Mouse (Mus musculus) embryo, embryonic 9.5 days (tissue): ENCODE measurements at regions not wholly inside any gene's neighbourhood (a gene's known extent, or its start where the extent isn't known, plus 50 kb on each side); places are given as distances from the start of the nearest gene placed in this dataset.

Source experiments
- DNase-seq: peaks from one replicate; pipeline ENCODE4 v3.0.0-alpha.2; 2017; ENCODE audit errors: extremely low spot score

DNA sequence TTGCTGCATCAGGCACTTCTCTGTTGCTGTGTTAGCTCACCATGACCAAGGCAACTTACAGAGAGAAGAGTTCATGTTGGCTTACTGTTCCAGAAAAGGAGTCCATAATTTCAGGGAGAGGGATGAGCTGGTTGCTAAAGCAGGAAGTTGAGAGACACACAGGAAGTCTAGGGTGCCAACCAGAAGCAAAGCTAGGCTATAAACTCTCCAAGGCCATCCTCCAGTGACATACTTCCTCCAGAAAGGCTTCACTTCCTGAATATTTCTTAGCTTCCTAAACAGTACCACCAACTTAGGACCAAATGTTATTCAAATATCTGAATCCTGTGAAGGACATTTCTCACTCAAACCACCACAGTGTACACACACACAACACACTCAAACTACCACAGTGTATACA is 2010.6 kb downstream of the A830018L16Rik start:
- no peak for DNase-seq

DNA sequence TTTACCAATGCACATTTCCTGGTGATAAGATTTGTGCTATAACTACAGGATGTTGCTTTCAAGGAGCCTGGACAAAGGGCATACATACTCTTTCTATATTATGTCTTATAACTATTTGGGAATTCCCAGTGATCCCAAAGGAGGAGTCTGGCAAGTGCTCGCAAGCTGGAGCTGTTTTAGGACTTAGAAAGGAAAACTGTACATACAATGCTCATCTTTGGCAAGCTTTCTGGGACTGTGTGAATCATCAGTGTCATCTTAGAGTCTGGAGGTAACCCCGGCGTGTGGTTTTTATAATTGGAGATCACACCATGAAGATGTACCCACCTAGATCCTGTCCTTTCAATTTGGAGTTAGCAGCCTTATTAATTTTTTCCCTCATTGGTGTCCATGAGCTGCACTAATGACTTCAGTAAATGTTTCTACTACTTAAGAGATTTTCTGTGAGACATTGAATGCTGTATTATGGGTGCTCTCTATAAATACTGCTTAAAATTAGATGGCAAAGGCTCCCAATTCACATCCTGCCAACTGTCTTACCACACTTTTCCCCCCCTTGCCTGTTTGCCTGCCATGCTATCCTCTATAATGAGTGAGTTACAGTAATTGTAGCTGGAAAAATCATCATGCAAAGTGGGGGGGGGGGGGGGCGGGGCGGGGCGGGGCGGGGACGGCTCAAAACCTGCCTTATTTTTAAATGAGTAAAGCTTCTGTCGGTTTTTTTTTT is 2011.9 kb downstream of the A830018L16Rik start:
- DNase-seq: no peak

DNA sequence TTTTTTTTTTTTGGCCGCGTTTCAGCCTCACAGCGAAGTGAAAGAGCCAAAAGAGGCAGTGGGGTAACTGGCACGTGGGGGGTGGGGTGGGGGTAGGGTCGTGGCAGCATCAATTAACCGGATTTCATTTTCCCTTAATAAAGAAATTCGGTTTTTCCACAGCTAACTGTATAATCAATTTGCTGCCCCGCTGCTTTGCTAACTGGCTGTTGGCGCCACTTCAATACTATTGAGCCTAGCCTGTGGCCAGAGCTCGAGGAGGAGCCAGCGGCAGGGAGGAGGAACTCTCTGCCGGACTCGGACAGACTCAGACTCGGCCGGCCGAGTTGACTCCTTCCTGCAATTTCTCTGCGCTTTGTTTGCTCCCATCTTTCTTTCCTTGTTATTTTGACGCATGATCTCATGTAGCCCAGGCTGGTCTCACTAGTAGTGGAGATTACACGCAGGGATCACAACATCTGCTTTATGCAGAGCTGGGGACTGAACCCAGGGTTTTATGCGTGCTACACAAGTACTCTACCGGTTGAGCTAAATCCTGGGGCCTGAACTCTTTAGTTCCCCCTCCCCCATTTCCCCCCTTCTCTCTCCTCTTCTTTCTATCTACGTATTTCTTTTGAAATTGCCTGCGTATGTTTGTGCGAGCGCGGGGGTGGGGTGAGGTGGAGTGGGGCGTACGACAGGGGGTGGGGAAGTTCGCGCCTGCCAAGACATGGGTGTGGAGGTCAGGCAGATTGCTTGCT is 2012.6 kb downstream of the A830018L16Rik start:
- DNase-seq: peak; percentile 73

DNA sequence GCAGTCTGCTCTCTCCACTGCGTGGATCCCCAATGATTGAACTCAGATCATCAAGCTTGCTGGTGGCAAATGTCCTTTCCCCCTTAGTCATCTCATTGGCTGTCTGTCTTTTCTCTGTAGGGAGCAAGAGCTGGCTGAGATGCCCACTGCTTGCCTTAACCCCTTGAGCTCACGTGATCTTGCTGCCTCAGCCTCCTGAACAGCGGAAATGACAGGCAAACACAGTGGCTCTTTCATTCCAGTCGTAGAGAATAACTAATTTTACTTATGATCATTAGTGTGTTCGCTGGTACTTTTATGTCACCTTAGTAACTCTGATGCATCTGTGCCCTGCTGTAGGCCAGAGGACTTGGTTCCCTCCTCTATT is 2013.1 kb downstream of the A830018L16Rik start:
- no peak for DNase-seq

DNA sequence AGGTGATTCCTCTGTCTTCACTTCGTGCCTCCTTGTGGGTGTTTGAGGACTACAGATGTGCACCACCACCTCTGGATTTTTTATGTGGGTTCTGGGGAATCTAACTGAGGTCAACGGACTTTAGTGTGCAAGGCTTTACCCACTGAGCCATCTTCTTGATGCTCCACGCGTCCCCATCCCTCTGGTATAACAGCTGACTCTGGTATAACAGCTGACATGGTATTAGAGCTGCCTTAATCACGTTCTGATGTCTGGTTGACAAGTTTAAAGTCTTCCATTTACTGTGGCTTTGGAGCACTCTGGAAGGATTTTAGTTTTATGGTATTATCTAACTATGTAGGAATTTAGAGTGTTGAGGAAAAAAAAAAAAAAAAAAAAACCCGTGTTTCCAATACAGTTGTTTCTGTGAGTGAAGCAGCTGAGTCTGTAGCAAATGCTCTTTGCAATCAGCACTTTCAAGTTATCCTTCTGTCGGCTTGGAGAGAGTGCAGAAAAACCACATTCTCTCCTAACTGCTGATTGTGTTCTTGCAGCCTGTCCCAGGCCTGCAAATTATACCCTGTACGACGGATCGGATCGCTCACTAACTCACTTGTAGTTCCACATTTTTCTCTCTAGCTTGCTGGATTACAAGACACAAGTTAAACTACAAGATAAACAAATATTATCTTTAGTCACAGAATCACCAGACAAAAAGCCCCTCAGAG is 2013.7 kb downstream of the A830018L16Rik start:
- DNase-seq: no peak

DNA sequence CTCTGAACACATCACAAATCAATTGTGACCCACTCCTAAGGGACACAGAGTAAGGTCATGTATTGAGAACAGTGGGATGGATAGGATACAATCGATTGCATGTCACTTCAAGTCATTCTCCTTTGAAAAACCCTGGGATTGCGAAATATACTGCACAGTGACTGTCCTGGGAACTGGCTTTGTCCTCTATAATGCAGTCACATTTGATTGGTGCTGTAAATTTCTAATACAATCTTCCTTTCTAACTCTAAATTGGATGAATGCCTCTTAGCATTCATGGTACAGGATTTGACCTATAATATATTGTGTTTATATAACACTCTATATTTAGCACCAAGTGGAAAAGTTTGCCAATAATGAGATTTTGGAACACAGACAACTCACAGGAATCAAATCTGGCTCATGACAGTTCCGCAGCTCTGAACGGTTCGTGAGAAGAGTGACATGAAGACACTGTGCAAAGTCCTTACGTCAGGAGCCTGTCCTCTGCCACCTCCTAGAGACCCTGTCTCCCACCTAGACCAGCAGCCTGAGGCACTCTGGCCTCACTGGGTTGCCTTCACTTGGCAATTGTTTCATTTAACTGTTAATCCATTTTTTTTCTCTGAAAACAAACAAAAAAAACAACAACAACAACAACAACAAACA is 2024.0 kb downstream of the A830018L16Rik start:
- no peak for DNase-seq

DNA sequence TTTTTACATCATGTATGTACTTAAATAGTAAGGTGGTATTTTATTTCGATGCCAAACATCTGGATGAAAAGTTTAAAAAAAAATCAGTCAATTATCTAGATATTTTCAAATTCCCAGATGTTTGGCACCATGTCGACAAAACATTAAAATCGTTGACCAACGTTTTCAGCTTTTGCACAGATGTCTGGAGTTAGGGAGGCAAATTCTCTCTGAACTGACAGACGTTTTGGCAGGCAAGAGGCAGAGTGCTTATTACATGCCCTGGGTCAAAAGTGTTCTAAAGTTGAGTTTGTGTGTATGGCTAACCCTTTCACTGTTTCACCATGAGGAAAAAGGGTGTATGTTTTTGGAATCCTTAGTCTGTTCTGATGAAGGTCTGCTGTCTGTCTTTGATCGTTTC is 2028.5 kb downstream of the A830018L16Rik start:
- no peak for DNase-seq

DNA sequence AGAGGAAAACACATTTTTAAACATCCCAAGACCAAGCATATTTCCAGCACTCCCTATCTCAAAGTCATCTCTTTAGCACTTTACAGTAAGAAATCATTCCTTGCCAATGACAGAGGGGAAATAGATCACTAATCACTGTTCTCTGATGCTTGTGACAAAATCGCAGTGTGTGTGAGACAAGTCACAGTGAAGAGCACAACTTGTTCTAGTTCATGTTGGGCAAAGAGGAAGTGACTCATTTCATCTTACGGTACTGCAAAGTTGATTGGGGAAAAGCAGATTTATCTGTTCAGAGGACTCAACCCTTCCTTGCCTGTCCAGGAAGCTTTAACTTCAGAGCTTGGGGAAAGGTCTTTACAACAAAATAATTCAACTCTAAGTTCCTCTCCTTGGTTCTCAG is 2040.6 kb downstream of the A830018L16Rik start:
- no peak for DNase-seq

DNA sequence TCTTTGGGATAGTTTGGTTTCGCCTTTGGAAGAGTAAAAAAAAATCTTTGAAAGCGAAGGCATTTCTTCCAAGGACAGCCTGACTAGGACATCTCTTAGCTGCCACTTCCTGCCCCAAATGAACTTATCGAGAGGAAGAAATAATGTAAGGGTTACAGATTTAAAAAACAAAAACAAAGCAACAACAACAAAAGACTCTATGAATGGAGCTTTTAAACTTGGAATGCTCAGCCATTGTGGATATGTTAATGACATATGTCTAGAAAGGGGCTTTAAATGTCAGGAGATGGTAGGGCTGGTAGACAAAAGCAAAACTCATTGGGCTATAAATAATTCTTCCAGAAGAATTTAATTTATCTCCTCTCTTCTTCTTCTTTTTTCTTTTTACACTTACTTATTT is 2041.7 kb downstream of the A830018L16Rik start:
- DNase-seq: no peak

DNA sequence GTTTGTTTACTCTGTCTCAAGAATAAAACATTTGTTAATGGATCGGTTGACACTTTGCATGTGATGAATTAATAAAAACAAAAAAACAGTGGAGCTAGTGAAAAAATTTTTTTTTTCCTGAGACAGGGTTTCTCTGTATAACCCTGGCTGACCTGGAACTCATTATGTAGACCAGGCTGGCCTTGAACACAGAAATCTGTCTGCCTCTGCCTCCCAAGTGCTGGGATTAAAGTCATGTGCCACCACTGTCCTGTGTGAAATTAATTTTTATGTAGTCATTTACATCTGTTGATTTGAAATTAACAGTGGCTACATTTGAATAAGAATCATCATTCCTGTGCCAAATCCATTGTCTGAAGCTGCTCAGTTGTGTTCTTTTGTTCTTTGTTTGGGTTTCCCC is 2050.4 kb downstream of the A830018L16Rik start:
- DNase-seq: no peak

DNA sequence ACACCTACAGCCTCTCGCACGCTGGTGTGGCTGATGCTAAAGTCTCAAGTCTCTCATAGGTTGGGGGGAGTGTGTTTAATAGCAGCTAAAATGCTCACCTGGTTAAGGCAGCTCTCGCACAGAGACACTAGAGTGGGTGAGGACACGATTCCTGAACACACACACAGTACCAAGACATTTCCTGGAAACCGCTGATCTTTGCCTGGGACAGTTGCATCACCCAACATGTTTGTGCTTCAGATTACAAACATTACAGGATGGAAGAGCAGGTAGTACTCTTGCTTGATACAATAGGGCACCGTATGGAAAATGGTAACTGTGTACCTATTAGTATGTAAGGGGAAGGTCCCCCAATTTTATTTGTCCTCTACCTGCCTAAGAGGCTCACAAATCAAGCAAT is 2053.3 kb downstream of the A830018L16Rik start:
- DNase-seq: no peak

DNA sequence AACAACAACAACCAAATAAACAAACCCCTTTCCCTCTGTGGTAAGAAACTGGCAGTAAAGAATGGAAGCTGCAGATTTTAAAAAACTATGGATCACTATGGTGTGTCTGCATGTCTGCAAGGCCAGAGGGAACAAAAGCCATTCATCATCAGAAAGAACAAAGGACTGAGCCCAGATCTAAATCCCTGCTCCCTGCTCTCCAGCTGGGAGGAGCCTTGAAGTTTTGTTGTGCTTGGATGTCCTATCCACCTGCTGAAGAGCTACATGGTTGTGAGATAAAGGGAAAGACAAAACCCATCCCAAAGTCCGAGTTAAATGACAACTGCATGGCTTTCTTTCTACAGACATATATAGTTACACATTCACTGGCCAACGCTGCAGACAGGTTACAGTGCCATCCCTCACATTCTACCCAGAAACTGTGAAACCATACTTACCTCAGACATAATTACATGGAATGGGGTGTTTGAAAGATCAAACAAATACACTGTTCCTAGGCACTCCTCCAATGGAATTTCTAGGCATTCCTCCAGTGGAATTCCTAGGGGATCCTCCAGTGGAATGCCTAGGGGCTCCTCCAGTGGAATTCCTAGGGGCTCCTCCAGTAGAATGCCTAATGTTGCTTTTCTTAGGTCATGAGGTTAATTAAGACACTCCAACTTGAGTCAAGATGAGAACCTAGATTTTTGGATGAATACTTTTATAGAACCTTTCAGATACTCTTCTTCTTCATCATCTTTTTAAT is 2054.2 kb downstream of the A830018L16Rik start:
- peak; percentile 4 for DNase-seq

DNA sequence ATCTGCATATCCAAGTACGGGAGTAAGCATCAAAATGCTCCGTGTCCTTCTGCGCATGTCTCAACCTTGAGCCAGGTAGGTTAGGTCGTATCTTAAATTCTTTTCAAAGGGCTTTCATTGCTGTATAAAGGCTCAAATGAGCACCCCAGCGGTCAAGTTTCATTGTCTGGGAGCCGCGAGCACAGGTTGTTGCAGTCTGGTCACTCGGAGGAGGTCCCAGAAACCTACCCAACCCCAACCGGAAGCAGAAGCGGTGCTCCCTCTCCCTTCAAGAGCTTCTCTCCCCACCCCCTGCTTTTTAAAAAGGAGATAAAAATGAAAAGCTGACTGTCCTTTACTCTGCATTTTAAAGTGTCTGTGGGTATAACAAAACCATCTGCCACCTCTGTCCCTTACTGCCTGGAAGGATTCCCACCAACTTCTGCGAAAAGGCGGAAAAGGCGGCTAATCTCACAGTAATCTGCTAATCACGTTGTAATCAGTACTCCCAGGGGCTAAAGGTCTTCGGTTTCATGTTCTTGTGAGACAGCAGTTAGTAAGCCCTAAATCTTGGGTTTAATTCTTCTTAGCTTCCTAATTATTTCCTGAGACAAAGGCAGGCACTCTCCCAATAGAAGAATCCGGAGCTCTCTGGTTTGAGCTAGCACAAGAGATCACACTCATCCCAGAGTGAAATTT is 2081.0 kb downstream of the A830018L16Rik start:
- DNase-seq: peak; percentile 29

DNA sequence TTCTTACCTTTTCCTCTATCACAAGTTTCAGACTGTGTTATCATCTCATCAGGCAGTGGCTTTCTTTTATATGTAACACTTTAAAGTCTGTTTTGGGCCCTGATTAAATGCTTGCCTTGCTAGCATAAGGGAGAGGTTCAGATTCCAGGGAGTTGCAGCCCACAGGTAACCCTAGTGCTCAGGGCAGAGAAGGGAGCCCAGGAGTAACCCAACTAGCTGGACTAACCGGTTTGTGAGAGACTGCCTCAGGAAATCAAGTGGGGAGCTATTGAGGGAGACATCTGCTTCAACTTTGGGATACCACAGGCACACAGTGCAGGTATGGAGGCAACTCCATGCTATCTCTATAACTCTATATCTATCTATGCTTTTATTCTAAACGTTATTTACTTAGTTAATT is 2082.5 kb downstream of the A830018L16Rik start:
- no peak for DNase-seq

DNA sequence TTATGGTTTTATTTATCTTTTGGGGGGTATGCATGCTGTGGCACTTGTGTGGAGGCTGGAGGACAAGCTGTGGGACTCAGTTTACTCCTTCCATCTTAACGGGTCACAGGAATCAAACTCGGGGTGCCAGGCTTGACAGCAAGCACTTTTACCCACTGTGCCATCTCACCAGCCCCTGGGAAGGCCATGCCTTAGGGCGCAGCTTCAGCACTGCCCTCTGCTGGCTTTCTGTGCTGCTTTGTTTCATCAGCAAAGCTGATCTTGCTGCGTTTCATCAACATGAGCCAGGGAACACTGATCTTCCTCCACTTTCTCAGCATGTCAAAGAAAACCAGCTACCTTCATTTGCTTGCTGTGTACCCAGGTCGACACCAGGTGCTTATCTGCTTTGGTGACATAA is 2086.6 kb downstream of the A830018L16Rik start:
- DNase-seq: peak; percentile 12

DNA sequence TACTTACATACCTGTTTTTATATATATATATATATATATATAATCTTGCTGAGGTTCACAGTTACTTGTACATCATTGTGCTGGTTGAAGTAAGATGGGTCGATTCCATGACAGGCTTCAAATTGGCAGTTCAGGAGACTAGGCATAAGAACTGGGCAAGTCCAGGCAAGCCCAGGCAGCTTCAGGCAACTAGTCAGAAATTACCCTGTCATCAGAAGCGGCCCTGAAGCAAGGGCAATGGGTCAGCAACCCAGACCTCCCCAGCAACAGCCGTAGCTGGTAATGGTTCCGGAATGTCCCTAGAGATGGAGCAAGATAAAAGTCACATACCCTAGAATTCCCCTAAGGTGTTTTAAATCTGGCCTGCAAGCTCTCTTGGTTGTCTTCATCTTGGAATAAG is 2088.0 kb downstream of the A830018L16Rik start:
- DNase-seq: no peak

DNA sequence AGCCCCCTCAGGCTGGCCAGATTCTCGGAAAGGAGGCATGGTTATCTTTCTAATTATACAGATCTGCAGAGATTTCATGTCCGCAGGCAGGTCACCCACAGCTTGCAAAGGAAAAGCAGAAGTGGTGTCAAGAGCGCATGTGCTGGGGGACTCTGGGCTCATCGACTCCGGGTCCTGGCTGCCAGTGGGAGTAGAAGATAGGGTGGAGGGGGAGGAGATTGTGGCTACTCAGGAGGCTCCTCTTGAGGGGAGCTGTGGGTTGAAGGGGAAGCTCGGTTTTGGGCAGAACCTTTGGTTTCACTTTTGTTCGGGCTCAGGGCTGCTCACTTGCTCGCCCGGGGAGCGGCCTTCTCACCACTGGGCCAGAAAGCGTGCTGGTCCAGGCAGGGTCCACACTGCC is 2099.9 kb downstream of the A830018L16Rik start:
- no peak for DNase-seq
